Mouse (Mus musculus): Measurements from ENCODE around the gene Hmgcr. TPM values are rescaled to one million over a fixed set of nuclear protein-coding genes. Genes with fewer than 3 reads are reported as not detected.

The Hmgcr gene
- polyA plus RNA-seq, 1 experiment: 16.2 TPM

GRCm38 (mm10) chr13:96695428-96695827 is 24.7 kb upstream of the Hmgcr start:
- peaks cover 2% of the 10 kb centered on the region; the same call in 1 of the 2 replicates for H3K4me1 ChIP-seq (ENCODE audit: control insufficient read depth, insufficient read depth, low read length)
- no peak overlapping the region for H3K27ac ChIP-seq (ENCODE audit: control insufficient read depth, insufficient read depth, low read depth, low read length, poor library complexity)
- 31% methylated on average over 2 of the region's 2 CpGs for WGBS
- no peak overlapping the region for H3K4me3 ChIP-seq (replicated peaks; ENCODE audit: control insufficient read depth, low read depth, low read length)
- TF ChIP-seq CTCF (IDR thresholded peaks at IDR 0.05; ENCODE audit: control insufficient read depth, insufficient read depth, low read length): no peak
- TF ChIP-seq POLR2A (IDR thresholded peaks at IDR 0.05; ENCODE audit: borderline replicate concordance, control insufficient read depth, low read depth, low read length): no peak

- Histone ChIP-seq H3K27ac (ENCODE audit: control insufficient read depth, insufficient read depth, low read depth, low read length, poor library complexity) (no peak overlapping the region), H3K4me1 (ENCODE audit: control insufficient read depth, insufficient read depth, low read length) (no peaks in the 10 kb centered on the region), H3K4me3 (replicated peaks; ENCODE audit: control insufficient read depth, low read depth, low read length) (no peak overlapping the region)
- no peak for TF ChIP-seq CTCF (IDR thresholded peaks at IDR 0.05; ENCODE audit: control insufficient read depth, insufficient read depth, low read length)
- TF ChIP-seq POLR2A (IDR thresholded peaks at IDR 0.05; ENCODE audit: borderline replicate concordance, control insufficient read depth, low read depth, low read length): no peak
- 91% methylated on average over 5 of the region's 5 CpGs for WGBS
Observed at GRCm38 (mm10) chr13:96689901-96690300, 19.2 kb upstream of the Hmgcr start.

GRCm38 (mm10) chr13:96687261-96687660 is 16.5 kb upstream of the Hmgcr start:
- TF ChIP-seq CTCF (IDR thresholded peaks at IDR 0.05; ENCODE audit: control insufficient read depth, insufficient read depth, low read length): no peak
- TF ChIP-seq POLR2A (IDR thresholded peaks at IDR 0.05; ENCODE audit: borderline replicate concordance, control insufficient read depth, low read depth, low read length): no peak
- 87% methylated on average over 9 of the region's 9 CpGs for WGBS
- no peaks in the 10 kb centered on the region for H3K4me1 ChIP-seq (ENCODE audit: control insufficient read depth, insufficient read depth, low read length)
- H3K27ac ChIP-seq (ENCODE audit: control insufficient read depth, insufficient read depth, low read depth, low read length, poor library complexity): no peak overlapping the region
- no peak overlapping the region for H3K4me3 ChIP-seq (replicated peaks; ENCODE audit: control insufficient read depth, low read depth, low read length)

GRCm38 (mm10) chr13:96684779-96685178 is 14.0 kb upstream of the Hmgcr start:
- no peak overlapping the region for H3K4me3 ChIP-seq (replicated peaks; ENCODE audit: control insufficient read depth, low read depth, low read length)
- no peak for TF ChIP-seq CTCF (IDR thresholded peaks at IDR 0.05; ENCODE audit: control insufficient read depth, insufficient read depth, low read length)
- no peak for TF ChIP-seq POLR2A (IDR thresholded peaks at IDR 0.05; ENCODE audit: borderline replicate concordance, control insufficient read depth, low read depth, low read length)
- WGBS: 81% methylated on average over 5 of the region's 5 CpGs
- no peaks in the 10 kb centered on the region for H3K4me1 ChIP-seq (ENCODE audit: control insufficient read depth, insufficient read depth, low read length)
- H3K27ac ChIP-seq (ENCODE audit: control insufficient read depth, insufficient read depth, low read depth, low read length, poor library complexity): no peak overlapping the region

- Histone ChIP-seq H3K27ac (ENCODE audit: control insufficient read depth, insufficient read depth, low read depth, low read length, poor library complexity) (no peak overlapping the region), H3K4me1 (ENCODE audit: control insufficient read depth, insufficient read depth, low read length) (no peaks in the 10 kb centered on the region; the same call in 1 of the 2 replicates), H3K4me3 (replicated peaks; ENCODE audit: control insufficient read depth, low read depth, low read length) (no peak overlapping the region)
- TF ChIP-seq POLR2A (IDR thresholded peaks at IDR 0.05; ENCODE audit: borderline replicate concordance, control insufficient read depth, low read depth, low read length): no peak
- no peak for TF ChIP-seq CTCF (IDR thresholded peaks at IDR 0.05; ENCODE audit: control insufficient read depth, insufficient read depth, low read length)
Observed at GRCm38 (mm10) chr13:96681088-96681620, 10.4 kb upstream of the Hmgcr start.

GRCm38 (mm10) chr13:96680163-96681087 is 9.7 kb upstream of the Hmgcr start:
- TF ChIP-seq CTCF (IDR thresholded peaks at IDR 0.05; ENCODE audit: control insufficient read depth, insufficient read depth, low read length) (no peak), POLR2A (IDR thresholded peaks at IDR 0.05; ENCODE audit: borderline replicate concordance, control insufficient read depth, low read depth, low read length) (no peak)
- H3K4me3 ChIP-seq (replicated peaks; ENCODE audit: control insufficient read depth, low read depth, low read length): no peak overlapping the region
- H3K4me1 ChIP-seq (ENCODE audit: control insufficient read depth, insufficient read depth, low read length): no peaks in the 10 kb centered on the region; the same call in 1 of the 2 replicates
- 59% methylated on average over 9 of the region's 9 CpGs for WGBS
- H3K27ac ChIP-seq (ENCODE audit: control insufficient read depth, insufficient read depth, low read depth, low read length, poor library complexity): no peak overlapping the region

- no peak overlapping the region for H3K4me3 ChIP-seq (replicated peaks; ENCODE audit: control insufficient read depth, low read depth, low read length)
- 78% methylated on average over 6 of the region's 6 CpGs for WGBS
- no peak overlapping the region for H3K27ac ChIP-seq (ENCODE audit: control insufficient read depth, insufficient read depth, low read depth, low read length, poor library complexity)
- H3K4me1 ChIP-seq (ENCODE audit: control insufficient read depth, insufficient read depth, low read length): no peaks in the 10 kb centered on the region; the same call in 1 of the 2 replicates
- TF ChIP-seq CTCF (IDR thresholded peaks at IDR 0.05; ENCODE audit: control insufficient read depth, insufficient read depth, low read length): no peak
Observed at GRCm38 (mm10) chr13:96678616-96679015, 7.9 kb upstream of the Hmgcr start.

GRCm38 (mm10) chr13:96677071-96677470 is 6.3 kb upstream of the Hmgcr start:
- WGBS: 67% methylated on average over 1 of the region's 1 CpGs
- no peak overlapping the region for H3K27ac ChIP-seq (ENCODE audit: control insufficient read depth, insufficient read depth, low read depth, low read length, poor library complexity)
- H3K4me3 ChIP-seq (replicated peaks; ENCODE audit: control insufficient read depth, low read depth, low read length): no peak overlapping the region
- no peaks in the 10 kb centered on the region; the same call in 1 of the 2 replicates for H3K4me1 ChIP-seq (ENCODE audit: control insufficient read depth, insufficient read depth, low read length)
- TF ChIP-seq CTCF (IDR thresholded peaks at IDR 0.05; ENCODE audit: control insufficient read depth, insufficient read depth, low read length) (no peak), POLR2A (IDR thresholded peaks at IDR 0.05; ENCODE audit: borderline replicate concordance, control insufficient read depth, low read depth, low read length) (no peak)
